Mouse (Mus musculus) spleen, adult 2 months (tissue): ENCODE data around the gene Ddo. TPM values are rescaled to one million over a fixed set of nuclear protein-coding genes. Genes with fewer than 3 reads are reported as not detected.

ENCODE experiments used
- DNase-seq, 2 experiments: peaks; one replicate each; pipeline versions ENCODE4 v3.0.0 to v3.0.0-alpha.2; 2012 to 2021; ENCODE audit warnings: low spot score in 2 of 2, low read depth in 1 of 2
- H3K27ac ChIP-seq: fragments of 200-500 bp; 2 replicates; pipeline ENCODE4 v1.5.1; 2012; ENCODE audit warnings: low read length, inconsistent platforms; ENCODE audit not compliant: insufficient read depth
- H3K27me3 ChIP-seq: fragments of 200-500 bp; 2 replicates; pipeline ENCODE4 v1.6.1; 2012; ENCODE audit warnings: mild to moderate bottlenecking, moderate library complexity, low read length, inconsistent platforms; ENCODE audit not compliant: control insufficient read depth, insufficient read depth
- H3K36me3 ChIP-seq: fragments of 200-500 bp; 2 replicates; pipeline ENCODE4 v1.6.1; 2012; ENCODE audit warnings: mild to moderate bottlenecking, low read length, inconsistent platforms; ENCODE audit not compliant: control insufficient read depth, insufficient read depth
- H3K4me1 ChIP-seq: fragments of 200-500 bp; 2 replicates; pipeline ENCODE4 v1.6.1; 2011; ENCODE audit warnings: inconsistent platforms; ENCODE audit not compliant: control insufficient read depth, insufficient read depth, insufficient read length
- H3K4me3 ChIP-seq: fragments of 200-500 bp; 2 replicates; pipeline ENCODE4 v1.5.1; 2011; ENCODE audit warnings: mild to moderate bottlenecking, inconsistent platforms; ENCODE audit not compliant: insufficient read depth, insufficient read length; ENCODE audit errors: extremely low read depth
- CTCF ChIP-seq: fragments of 200-500 bp; IDR thresholded peaks from 2 replicates; pipeline ENCODE4 v1.5.1; 2011; ENCODE audit warnings: mild to moderate bottlenecking, inconsistent platforms; ENCODE audit not compliant: insufficient read depth, insufficient read length, insufficient replicate concordance; ENCODE audit errors: extremely low read depth
- POLR2A ChIP-seq: fragments of 200-500 bp; IDR thresholded peaks from 2 replicates; pipeline ENCODE4 v1.6.1; 2011; ENCODE audit warnings: low read depth, low read length, inconsistent platforms
- WGBS: fragments of 180-500 bp; shearing (Covaris S2); methylation state at CpG from one replicate; pipeline ENCODE4 v1.1.7; 2018; 5-methylcytosine and 5-hydroxymethylcytosine counted together
- polyA plus RNA-seq: library from polyadenylated mRNA; depleted of rRNA; stranded (reverse); fragments of >200 nt; gene quantifications from 2 replicates; pipeline ENCODE4 v1.2.3, GENCODE M21; 2012

The Ddo gene
- polyA plus RNA-seq, 1 experiment = 0.71 TPM

- Histone ChIP-seq H3K36me3 (no peaks in the 10 kb centered on the region), H3K4me3 (no peak overlapping the region), H3K27ac (no peak overlapping the region), H3K4me1 (no peaks in the 10 kb centered on the region), H3K27me3 (no peaks in the 10 kb centered on the region)
- no peak for DNase-seq
- TF ChIP-seq POLR2A = no peak
- no peak for TF ChIP-seq CTCF
- 72% methylated on average over 2 of the region's 2 CpGs for WGBS
Observed at GRCm38 (mm10) chr10:40651676-40652075, 21.9 kb downstream of the Ddo start.

DNA sequence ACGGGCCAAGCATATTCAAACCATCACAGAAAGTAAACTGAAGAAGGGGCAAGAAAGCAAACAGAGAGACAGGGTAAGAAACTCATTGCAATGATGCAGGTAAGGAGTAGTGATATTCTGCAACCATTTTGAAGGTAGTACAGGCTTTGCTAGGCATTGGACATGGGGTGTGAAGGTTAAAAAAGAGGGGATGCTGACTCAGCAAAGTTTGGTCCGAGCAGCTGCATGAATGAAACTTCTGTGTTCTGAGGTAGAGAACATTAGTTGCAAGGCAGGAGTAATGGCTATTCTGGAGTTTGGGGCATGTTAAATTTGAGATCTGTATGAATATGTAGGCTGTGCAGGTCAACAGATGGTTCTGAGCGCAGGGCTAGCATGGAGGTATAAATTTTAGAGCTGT, 35.5 kb downstream of the Ddo start:
- no peak overlapping the region for H3K27ac ChIP-seq
- TF ChIP-seq POLR2A = no peak
- no peak for TF ChIP-seq CTCF
- DNase-seq = no peak
- WGBS = 81% methylated on average over 3 of the region's 3 CpGs
- H3K27me3 ChIP-seq = no peaks in the 10 kb centered on the region
- H3K4me1 ChIP-seq = no peaks in the 10 kb centered on the region
- H3K4me3 ChIP-seq = no peak overlapping the region
- no peaks in the 10 kb centered on the region for H3K36me3 ChIP-seq

GRCm38 (mm10) chr10:40666943-40667342, 37.1 kb downstream of the Ddo start:
- H3K27me3 ChIP-seq = no peaks in the 10 kb centered on the region
- H3K27ac ChIP-seq = no peak overlapping the region
- no peaks in the 10 kb centered on the region for H3K4me1 ChIP-seq
- H3K36me3 ChIP-seq = no peaks in the 10 kb centered on the region
- H3K4me3 ChIP-seq = no peak overlapping the region
- 91% methylated on average over 1 of the region's 1 CpGs for WGBS
- TF ChIP-seq CTCF = no peak
- TF ChIP-seq POLR2A = no peak
- DNase-seq = no peak

- Histone ChIP-seq H3K4me3 (no peak overlapping the region), H3K27ac (no peak overlapping the region)
Observed at GRCm38 (mm10) chr10:40668640-40669039, 38.8 kb downstream of the Ddo start.

DNA sequence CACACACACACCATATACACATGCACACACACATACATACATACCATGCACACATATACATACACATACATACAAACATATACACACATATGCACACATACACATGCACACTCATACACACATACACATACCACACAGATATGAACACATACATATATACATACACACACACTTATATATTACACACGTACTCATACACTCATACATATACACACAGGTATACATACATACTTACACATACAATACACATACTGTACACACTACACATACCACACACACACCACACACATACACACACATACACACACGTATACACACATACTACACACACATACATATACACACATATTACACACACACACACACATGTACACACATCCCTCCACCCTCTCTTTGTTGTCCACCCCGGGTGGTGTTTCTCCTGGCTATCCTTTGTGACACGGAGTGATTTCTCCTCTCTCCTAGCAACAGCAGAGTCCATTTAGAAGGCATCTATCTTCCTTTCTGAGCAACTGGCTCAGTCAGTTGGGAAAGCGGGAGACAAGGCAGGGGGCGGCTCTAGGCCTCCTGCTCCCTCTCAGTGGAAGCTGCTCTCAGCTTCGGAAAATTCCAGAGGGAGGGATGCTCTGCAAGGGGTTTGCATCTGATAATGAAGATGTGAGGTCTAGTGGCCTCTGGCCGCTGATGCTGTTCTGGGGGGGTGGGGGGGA, 42.9 kb downstream of the Ddo start:
- no peaks in the 10 kb centered on the region for H3K27me3 ChIP-seq
- WGBS = 85% methylated on average over 8 of the region's 8 CpGs
- no peak overlapping the region for H3K4me3 ChIP-seq
- DNase-seq = no peak
- TF ChIP-seq CTCF = no peak
- no peak for TF ChIP-seq POLR2A
- H3K27ac ChIP-seq = no peak overlapping the region
- H3K4me1 ChIP-seq = no peaks in the 10 kb centered on the region
- no peaks in the 10 kb centered on the region for H3K36me3 ChIP-seq

More at GRCm38 (mm10) chr10:40668640-40669039, 38.8 kb downstream of the Ddo start:
- no peak for DNase-seq
- TF ChIP-seq CTCF = no peak
- TF ChIP-seq POLR2A = no peak
- Histone ChIP-seq H3K27me3 (no peaks in the 10 kb centered on the region), H3K36me3 (no peaks in the 10 kb centered on the region), H3K4me1 (no peaks in the 10 kb centered on the region)

- WGBS = 77% methylated on average over 7 of the region's 7 CpGs
- H3K36me3 ChIP-seq = no peaks in the 10 kb centered on the region
- H3K4me1 ChIP-seq = no peaks in the 10 kb centered on the region
- no peaks in the 10 kb centered on the region for H3K27me3 ChIP-seq
- no peak overlapping the region for H3K27ac ChIP-seq
- H3K4me3 ChIP-seq = no peak overlapping the region
- DNase-seq = no peak
- TF ChIP-seq POLR2A = no peak
- TF ChIP-seq CTCF = no peak
Observed at GRCm38 (mm10) chr10:40673297-40673665, 43.5 kb downstream of the Ddo start.

GRCm38 (mm10) chr10:40674151-40674550, 44.3 kb downstream of the Ddo start:
- Histone ChIP-seq H3K27me3 (no peaks in the 10 kb centered on the region), H3K4me1 (no peaks in the 10 kb centered on the region), H3K36me3 (no peaks in the 10 kb centered on the region), H3K27ac (no peak overlapping the region), H3K4me3 (no peak overlapping the region)
- no peak for TF ChIP-seq POLR2A
- no peak for TF ChIP-seq CTCF
- 18% methylated on average over 13 of the region's 13 CpGs for WGBS
- no peak for DNase-seq
